Mouse (Mus musculus) megakaryocyte, adult 5-6 weeks (primary cell): ENCODE results near the gene Mpped1. TPM values are rescaled to one million over a fixed set of nuclear protein-coding genes. Genes with fewer than 3 reads are reported as not detected.

Experiments used
- ATAC-seq: 2 replicates; pipeline ENCODE4 v1.8.0; 2016; ENCODE audit warnings: mild to moderate bottlenecking, inconsistent platforms; ENCODE audit not compliant: poor library complexity, severe bottlenecking
- total RNA-seq, 2 experiments: library from RNA; stranded (forward) in 1 of 2; stranded (reverse) in 1 of 2; fragments of 153-499, 151-499 nt in 1 of 2; fragments of 221-1000, 200-1000 nt in 1 of 2; gene quantifications; 2 replicates each; pipeline versions ENCODE4 v1.2.3 to v1.2.4; 2015 to 2017

Mpped1 gene
- total RNA-seq, 2 experiments from 2014 or later = not detected

DNA sequence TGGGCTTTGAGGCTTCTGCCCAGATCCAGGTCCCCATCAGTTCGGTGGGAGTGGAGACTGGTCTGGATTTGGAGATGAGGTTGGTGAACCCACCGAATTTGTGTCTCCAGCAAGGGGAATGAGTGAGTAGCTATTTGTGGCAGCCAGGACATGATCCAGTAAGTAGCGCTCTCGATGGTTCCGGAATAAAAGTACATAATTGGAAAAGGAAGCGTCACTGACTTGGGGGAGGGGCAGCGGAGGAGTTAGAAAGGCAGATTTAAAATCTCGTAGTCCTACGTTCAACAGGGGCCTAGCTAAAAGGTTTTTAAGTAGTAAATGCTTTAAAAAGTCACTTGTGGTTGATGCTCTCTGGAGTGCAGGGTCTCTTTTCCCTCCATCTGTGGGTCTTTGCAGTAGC is 5.5 kb downstream of the Mpped1 start:
- ATAC-seq = no peak

DNA sequence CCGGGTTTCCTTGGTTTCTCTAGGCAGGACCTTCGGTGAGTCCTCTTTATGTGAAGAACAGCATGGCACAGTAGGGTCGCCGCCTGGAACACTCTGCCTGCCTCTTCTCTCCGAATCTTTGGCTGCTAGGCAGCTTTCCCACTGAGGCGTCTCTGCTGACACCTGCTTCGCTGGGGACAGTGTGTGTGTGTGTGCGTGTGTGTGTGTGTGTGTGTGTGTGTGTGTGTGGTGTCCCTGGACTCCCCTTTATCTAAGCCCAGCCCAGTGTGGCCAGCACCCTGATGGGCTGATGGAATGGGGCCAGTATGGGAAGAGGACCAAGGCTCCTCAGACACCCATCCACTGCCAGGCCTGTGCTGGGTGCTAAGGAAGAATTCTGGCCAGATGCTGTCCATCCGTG is 9.8 kb downstream of the Mpped1 start:
- no peak for ATAC-seq

DNA sequence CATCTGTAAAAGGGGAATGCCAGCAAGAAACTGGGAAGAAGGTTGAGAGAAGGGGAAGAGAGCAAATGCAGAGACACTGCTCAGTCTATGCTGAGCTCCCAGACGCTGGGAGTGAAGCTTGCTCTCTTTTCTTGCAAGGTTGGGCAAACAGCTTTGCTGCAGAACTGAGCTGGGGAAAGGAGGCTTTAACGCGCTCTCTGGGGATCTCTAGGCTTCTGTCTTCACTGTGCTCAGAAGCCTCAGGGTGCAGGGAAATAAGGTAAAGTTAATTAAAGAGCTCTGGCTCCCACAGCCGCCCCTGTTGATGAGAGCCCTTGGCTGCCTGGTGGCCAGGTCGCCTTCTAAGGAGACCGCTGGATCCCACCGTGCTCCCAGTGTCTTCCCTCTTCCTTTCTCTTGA is 17.7 kb downstream of the Mpped1 start:
- ATAC-seq = no peak

DNA sequence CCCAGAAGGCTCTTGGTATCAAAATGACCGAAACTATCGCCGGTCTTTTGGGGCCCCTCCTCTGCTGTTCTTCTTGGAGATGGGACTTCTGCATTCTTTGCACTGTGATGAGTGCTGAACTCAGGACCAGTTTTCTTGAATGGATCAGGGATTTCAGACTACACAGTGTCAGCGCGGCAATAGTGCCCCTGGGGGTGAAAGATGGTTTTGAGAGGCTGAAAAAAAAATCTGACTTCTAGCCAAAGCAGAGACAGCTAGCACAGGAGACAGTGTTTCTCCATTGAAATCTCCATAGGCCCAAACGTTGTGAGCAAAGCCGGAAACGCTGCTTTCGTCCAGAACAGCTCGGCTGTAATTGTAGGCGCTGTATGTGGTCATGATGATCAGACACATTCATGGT is 19.7 kb downstream of the Mpped1 start:
- ATAC-seq = no peak

DNA sequence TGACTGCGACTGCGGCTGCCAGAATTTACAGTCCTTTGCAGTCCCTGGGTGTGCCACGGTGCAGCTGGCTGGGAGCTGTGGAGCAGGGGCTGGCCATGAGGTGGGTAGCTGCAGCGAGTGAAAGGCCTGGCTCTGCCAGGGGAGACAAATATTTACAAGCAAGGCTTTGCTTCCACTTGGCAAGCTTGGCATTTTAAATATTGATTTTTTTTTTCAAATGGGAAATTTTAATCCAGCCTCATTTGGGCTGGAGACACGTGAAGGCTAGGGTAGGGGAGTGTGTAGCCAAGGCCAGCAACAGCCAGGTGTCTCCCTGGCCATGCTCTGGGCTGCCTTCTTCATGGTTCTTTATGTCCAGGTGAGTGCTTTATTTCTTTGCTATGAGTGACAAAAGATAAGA is 21.7 kb downstream of the Mpped1 start:
- ATAC-seq = no peak

DNA sequence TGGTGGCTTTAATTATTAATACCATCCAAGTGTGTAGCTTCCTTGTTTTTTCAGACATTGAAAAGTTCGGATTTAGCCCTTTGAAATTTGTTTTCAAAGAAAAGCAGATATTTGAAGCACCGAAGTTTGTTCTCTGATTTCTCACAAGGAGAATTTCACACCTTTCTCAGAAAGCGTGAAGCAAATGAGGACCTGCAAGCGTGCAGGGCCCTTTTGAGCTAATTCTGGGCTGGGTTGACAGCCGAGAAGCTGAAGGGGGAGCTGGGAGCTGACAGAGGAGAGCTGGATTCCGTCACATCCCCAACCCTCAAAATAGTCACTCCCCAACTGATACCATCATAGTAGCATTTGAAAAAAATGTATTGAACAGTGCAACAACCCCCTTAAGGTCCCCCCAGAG is 34.8 kb downstream of the Mpped1 start:
- ATAC-seq = no peak

DNA sequence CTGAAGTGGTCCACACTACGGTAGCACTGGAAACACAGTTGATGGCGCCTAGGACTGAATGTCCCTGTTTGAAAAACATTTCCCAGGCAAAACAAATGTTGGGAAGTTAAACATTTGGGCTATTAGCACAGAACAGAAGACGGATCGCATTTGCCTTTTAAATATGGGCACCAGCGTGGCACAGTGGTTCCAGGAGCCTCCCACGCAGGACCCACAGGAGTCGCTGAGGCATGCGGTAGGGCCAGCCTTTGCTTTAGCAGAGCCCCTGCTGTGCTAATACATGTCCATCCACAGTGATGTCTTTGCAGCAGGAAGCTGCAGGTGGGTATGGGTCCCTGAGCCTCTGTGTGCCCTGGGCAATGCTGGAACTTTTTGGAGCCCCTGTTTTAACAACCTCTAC is 48.7 kb downstream of the Mpped1 start:
- no peak for ATAC-seq

DNA sequence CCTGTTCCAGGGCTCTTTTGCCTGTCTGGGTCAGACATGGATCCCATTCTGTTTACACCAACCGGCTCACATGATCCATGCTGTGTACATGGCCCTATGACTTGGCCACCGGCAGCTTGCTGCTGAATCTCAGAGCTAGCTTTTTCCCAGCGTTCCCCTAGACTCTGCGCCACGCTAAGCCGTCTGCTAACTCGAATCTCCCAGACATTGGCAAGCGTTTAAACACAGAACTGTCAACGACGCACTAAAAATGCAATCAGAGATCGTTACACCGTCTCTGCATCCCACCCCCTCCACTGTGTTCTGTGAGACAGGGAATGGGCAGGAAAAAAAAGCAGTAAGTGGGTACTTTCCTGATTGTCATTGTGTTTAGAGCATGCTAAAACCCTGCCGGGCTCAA is 50.0 kb downstream of the Mpped1 start:
- no peak for ATAC-seq

DNA sequence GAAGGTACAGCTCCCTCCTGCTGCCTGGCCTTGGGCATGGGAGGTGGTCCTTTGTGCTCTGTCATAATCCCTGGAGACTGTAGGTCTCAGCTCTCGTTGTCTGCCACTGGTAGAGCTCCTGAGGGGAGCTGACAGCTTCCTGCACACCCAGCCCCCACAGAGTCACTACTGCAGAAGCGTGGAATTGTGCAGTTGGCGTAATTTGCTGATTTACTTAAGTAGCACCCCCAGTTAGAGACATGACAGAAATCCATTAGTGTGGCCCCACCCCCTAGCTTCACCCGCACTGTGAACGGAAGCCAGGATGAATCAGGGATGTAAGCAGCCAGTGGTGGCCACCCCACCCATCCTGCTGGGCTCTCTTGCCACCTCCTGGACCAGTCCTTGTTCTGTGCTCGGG is 53.0 kb downstream of the Mpped1 start:
- ATAC-seq = no peak

DNA sequence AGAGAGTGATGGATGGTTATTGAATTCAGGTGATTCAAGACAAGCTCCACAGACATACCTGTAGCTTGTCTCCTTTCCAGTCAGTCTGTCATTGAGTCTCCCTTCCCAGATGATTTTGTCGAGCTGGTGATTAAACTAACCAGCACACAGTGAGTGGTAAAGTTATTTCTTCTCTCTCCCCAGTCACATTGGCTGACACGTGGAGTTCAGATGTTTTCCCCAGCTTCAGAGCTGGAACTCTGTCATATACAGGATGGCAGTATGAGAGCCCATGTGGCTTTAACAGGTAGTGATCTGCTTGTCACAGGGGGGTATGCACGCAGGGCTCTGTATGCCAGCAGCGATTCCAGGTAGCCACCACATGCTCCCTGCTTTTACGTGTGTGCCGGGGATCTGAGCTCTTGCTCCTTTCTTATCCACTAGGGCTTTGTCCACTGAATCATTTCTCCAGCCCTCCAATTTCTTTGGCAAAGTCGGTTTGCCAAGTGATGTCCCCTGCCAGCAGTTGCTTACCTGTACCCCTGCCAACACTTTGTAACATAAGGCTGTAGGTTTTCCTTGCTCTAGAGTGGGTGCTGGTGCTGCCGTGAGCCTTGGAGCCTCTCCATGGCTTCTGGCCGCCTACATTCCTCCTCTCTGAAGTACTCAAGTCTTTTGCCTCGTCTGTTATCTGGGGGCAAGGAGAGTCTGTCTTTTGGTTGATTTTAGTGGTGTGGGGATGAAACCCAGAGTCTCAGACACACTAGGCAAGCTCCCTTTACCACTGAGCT is 61.9 kb downstream of the Mpped1 start:
- ATAC-seq = no peak

DNA sequence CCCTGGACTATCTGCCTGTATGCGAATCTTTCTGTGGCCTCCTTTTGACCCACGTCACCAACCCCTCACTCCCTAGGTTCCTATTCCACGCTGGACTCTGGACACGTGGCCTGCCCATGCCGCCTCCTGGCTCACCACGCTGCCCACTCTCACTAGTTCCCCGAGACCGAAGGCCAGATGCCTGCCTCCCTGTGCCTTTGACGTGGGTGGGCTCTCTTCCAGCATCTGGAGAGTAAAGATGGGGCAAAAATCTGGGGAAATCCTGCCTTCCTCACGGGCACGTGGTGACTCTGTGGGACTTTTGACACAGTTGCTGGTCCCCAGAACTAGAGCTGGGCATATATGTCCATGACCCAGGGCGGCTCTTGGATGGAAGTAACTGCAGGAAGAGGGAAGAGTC is 63.2 kb downstream of the Mpped1 start:
- no peak for ATAC-seq

DNA sequence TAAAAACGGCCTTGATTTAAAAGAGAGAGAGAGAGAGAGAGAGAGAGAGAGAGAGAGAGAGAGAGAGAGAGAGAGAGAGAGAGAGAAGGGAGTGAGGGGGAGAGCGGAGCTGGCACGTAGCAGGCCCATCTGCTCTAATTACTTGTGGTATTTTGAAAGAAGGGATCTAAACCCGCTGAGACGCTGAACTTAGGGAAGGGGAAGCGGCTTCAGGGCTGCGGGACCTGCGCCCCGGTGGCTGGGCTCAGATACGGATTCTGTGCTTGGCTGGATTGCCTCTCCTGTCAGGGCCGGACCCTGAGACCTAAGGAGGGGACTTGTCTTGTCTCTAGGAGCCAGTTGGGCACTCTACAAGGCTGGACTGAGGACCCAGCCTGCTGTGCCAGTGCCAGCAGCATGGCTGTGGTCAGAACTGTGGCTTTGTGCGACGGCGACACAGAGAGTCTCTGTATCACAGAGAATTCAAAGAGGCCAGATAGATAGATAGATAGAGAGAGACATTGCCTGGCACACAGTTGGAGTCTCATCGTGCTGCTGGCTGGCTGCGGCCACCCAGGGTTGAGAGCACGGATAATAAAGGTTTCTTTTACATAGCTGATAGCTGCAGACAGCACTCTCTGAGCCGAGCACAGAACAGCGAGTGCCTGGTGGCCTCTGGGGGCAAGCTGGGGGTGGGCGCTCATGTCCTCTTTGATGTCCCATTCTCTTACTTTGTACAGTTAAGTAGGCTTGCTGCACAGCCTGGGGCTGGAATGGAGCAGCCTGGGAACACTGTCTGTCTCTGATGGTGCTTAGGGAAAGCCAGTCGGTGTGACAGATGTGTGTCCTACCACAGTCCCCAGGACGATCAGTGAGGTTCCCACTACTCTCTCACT is 63.9 kb downstream of the Mpped1 start:
- no peak for ATAC-seq

DNA sequence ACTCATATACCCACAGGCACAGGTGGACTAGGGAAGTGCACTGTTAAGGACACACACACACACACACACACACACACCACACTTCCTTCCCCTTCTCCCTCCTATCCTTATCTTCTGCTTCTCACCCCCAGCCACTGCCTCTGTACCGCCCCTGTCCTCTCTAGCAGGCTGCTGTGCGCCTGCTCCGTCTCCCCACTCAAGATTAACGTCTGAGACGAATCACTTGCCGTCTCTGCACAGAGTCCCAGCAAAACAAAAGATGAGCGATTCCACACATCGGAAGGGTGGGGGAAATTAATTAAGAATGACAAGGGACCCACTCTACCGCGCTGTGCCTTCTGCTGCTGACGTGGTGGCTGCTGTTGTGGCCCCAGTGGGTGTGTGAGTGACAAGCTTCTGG is 66.5 kb downstream of the Mpped1 start:
- ATAC-seq = no peak

DNA sequence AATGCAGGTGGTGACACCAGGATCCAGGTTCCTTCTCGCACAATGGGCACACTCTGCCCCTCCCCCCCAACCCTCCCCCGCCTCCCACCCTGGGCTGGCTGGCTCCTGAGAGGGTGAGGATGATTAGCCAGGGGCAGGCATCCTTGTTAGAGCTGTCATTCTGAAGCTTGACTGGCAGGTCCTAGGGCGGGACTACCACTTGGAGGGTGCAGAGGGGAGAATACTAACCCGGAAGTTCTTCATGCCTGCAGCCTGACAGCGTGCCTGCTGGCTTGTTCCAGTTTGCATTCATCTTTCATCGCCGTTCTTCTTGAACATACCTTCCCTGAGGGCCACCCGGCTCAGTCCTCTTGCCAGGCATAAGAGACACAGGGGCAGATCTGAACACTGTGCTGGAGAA is 67.3 kb downstream of the Mpped1 start:
- no peak for ATAC-seq

DNA sequence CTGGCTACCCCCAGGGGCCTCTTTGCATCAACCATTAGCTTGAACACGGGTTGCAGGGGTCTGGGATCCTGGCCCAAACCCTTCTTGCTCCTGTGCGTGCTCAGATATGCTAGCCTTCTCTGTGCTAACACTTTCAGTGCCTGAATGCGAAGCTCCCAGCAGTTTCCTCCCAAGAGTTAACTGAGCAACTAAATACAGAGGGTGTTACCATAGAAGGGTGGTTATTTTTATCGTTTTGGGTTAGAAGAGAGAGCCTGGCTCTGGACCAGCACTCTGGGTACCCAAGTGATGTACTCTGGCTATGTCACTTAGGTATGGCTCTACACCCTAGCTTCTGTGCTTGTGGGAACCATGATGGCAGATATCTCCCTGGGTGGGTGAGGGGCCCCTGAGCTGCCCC is 68.2 kb downstream of the Mpped1 start:
- ATAC-seq = no peak

DNA sequence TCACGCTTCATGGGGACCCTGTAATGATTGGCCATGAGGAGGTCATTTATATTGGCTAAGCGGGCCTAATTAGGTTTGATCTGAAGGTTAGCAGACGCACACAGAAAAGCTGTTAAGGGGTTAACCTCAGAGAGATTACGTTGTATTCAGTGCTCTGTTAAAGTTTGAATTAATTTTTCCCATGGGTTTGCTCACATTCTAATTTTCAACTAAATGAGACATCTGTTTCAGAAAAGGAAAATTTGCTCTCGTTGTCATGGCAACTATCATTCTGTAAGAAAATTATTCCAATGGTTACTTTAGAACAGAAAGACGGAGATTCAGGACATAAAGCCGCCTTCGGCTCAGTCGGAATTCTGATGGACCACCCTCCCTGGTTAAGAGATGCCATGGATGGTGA is 68.9 kb downstream of the Mpped1 start:
- ATAC-seq = no peak

DNA sequence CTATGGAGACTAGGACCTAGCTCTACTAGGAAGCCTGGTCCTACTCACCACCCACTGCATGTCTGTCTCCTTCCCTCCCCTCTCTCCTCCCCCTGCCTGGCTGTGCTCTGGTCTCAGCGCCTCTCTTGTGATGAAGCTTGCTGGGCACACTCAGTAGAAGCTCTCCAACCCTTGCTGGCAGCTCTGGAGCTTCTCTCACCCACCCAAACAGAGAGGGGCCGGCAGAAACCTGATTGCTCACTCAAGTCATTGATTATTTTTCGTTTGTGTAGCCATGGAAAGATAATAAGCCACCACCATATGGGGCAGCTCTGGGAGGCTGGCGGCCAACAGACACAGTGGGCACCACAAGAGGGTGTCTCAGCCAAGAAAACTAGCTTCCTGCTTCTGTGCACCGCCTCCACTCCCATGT is 74.1 kb downstream of the Mpped1 start:
- ATAC-seq = no peak

DNA sequence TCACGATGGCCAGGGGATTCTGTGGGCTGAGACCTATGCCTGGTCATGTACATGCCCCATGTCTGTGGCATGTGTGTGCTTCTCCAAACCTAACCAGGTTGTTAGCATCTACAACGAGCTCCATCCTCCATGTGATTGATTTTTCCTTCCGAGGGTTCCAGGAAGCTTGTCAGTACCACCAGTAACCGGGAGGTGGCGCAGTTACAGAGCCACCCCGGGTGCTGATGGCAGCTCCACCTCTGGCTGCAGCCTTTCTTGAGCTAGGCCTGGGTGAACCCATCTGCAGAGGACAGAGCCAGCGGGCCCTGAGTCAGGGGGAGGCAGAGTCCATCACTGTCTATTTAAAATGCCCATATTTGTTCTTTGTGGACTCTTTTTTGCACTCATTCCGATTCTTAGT is 77.9 kb downstream of the Mpped1 start:
- ATAC-seq = no peak

DNA sequence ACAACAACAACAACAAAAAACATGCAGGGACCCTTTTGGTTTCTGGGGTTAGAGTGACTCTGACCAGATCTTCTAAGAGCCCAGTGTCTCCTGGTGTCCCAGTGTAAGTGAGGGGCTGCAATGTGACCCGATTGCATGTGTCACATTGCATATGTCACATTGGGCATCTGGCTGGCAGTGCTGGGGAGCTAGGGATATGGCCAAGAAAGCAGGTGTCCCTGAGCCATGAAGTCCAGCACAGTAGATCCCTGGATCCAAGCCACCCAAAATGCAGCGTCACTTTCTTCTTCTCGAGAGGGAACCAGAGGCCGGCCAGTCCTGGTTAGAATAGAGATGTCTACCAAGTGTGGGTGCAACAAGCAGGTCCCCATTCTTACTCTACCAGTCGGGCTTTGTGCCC is 86.4 kb downstream of the Mpped1 start:
- ATAC-seq = no peak

DNA sequence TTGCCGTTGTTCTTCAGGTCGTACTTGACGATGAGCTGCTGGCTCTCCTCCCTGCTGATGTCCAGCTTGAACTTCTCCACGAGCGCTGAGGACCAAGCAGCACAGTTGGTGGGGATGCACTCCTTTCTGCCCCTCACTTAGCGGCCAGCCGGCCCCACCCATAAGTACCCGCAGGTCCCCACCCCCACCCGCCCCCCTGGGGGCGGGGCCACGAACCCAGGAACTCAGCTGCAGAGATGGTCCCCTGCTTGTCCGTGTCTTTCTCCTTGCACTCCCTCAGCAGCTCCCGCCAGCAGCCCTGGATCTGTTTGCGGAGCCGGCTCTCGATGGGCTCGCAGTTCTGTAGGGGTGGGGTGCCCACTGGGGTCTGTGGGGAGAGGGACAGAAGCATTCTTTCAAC is 91.7 kb downstream of the Mpped1 start:
- no peak for ATAC-seq

DNA sequence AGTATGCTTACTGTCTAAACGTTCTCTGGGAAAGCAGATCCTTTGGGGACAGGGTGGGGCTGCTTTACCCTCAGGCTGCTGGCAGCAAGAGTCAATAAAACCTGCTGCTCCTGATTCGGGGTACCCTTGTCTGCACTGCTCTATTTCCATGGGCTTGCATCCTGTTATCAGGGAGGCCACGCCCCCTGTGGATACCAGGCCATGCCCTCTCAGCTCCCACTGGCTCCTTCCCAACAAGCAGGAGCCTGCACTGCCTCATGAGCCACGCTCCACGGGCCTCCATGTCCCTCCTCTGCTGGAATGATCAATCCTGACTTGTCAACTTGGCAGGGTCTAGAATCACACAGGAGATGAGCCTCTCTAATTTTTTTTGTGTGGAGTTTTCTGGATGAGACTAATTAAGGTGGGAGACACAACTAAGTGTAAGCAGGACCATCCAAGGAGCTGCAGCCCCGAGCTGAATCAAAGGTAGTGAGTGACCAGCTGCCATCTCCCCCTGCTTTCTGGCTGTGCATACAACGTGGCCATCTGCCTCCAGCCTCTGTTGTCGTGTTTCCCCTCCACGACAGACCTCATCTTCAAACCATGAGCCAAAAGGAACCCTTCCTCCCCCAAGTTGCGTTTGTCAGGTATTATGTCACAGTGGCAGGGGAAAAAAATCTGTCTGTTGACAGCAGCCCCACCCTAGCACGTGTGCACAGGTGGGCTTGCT is 98.0 kb downstream of the Mpped1 start:
- no peak for ATAC-seq

DNA sequence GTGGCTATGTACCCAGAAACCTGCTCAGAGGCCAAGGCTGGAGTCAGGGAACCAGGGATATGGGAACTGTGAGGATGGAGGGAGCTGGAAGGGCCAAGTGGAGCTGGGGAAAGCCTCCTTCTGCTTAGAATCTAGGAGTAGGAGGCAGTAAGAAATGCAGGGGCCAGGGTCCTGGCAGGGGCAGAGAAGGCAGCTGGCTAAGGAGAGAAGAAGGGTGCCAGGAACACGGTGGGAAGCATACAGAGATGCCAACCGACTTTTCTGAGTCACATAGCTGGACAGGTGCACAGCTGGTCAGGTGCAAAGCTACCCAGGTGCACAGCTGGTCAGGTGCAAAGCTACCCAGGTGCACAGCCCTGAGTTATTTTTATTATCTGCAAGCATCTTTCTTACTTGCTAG is 98.6 kb downstream of the Mpped1 start:
- ATAC-seq = no peak
